Mouse (Mus musculus) heart, postnatal 0 days (tissue): ENCODE data around the gene Mff. TPM values are rescaled to one million over a fixed set of nuclear protein-coding genes. Genes with fewer than 3 reads are reported as not detected.

Experiments
- ATAC-seq: fragments of 200-750 bp; cut with Nextera tagmentation; 2 replicates; pipeline ENCODE4 v1.8.0; 2017; ENCODE audit warnings: low read depth, moderate number of reproducible peaks, moderate library complexity; ENCODE audit not compliant: insufficient read depth
- DNase-seq: peaks from one replicate; pipeline ENCODE4 v3.0.0-alpha.2; 2016; ENCODE audit warnings: low spot score
- H3K27ac ChIP-seq: fragments of 300-500 bp; sonication (generic); 2 replicates; pipeline ENCODE4 v1.5.1; 2014; ENCODE audit warnings: low read depth, mild to moderate bottlenecking
- H3K27me3 ChIP-seq: fragments of 300-500 bp; sonication (generic); 2 replicates; pipeline ENCODE4 v1.6.1; 2014; ENCODE audit warnings: low read length, mixed read lengths; ENCODE audit not compliant: control insufficient read depth, insufficient read depth
- H3K36me3 ChIP-seq: fragments of 300-500 bp; sonication (generic); replicated peaks from 2 replicates; pipeline ENCODE4 v1.6.1; 2014; ENCODE audit warnings: low read length, mixed read lengths; ENCODE audit not compliant: control insufficient read depth, insufficient read depth
- H3K4me1 ChIP-seq: fragments of 300-500 bp; sonication (generic); 2 replicates; pipeline ENCODE4 v1.6.1; 2014; ENCODE audit warnings: antibody characterized with exemption; ENCODE audit not compliant: control insufficient read depth, insufficient read depth
- H3K4me2 ChIP-seq: fragments of 300-500 bp; sonication (generic); 2 replicates; pipeline ENCODE4 v1.6.1; 2014; ENCODE audit warnings: low read depth, mild to moderate bottlenecking, low read length, moderate library complexity
- H3K4me3 ChIP-seq: fragments of 300-500 bp; sonication (generic); 2 replicates; pipeline ENCODE4 v1.5.1; 2014; ENCODE audit warnings: low read depth, low read length
- H3K9ac ChIP-seq: fragments of 300-500 bp; sonication (generic); replicated peaks from 2 replicates; pipeline ENCODE4 v1.6.1; 2014; ENCODE audit warnings: low read depth, low read length, mixed read lengths
- H3K9me3 ChIP-seq: fragments of 300-500 bp; sonication (generic); replicated peaks from 2 replicates; pipeline ENCODE4 v1.6.1; 2016; ENCODE audit warnings: low read length; ENCODE audit not compliant: control insufficient read depth
- CTCF ChIP-seq: IDR thresholded peaks from 2 replicates; pipeline ENCODE4 v1.5.1; 2016; ENCODE audit warnings: antibody characterized with exemption, control low read depth, low read depth
- EP300 ChIP-seq: IDR thresholded peaks from 2 replicates; pipeline ENCODE4 v1.6.1; 2016; ENCODE audit warnings: antibody characterized with exemption, low read depth
- WGBS: fragments of 180-500 bp; shearing (Covaris S2); extraction: QIAGEN DNeasy Blood & Tissue Kit; methylation state at CpG from one replicate; pipeline ENCODE4 v1.1.7; 2014; 5-methylcytosine and 5-hydroxymethylcytosine counted together
- polyA plus RNA-seq: library from polyadenylated mRNA; unstranded; fragments of >200 nt; fragmentation: Nextera tagmentation; extraction: Ambion mirVana; gene quantifications from 2 replicates; pipeline ENCODE4 v1.2.1, GENCODE M21; 2015
- total RNA-seq: library from RNA; depleted of rRNA; stranded (reverse); fragments of >200 nt; gene quantifications from 2 replicates; pipeline ENCODE4 v1.2.3, GENCODE M21; 2014; ENCODE audit warnings: low replicate concordance

Gene Mff
- total and polyA plus RNA-seq, 2 experiments from 2014 or later: 211 to 270 TPM

- Histone ChIP-seq H3K4me2 (no peak overlapping the region), H3K4me3 (no peak overlapping the region), H3K9ac (no peak overlapping the region), H3K9me3 (no peaks in the 10 kb centered on the region), H3K4me1 (no peaks in the 10 kb centered on the region), H3K27ac (no peak overlapping the region), H3K36me3 (no peaks in the 10 kb centered on the region), H3K27me3 (no peaks in the 10 kb centered on the region)
- DNase-seq (no peak), ATAC-seq (no peak)
- WGBS: 49% methylated on average over 6 of the region's 6 CpGs
- TF ChIP-seq CTCF (no peak), EP300 (no peak)
Observed at GRCm38 (mm10) chr1:82785546-82785945, 60.9 kb downstream of the Mff start.

- no peak overlapping the region for H3K4me2 ChIP-seq
- no peaks in the 10 kb centered on the region for H3K27me3 ChIP-seq
- H3K4me3 ChIP-seq: no peak overlapping the region
- H3K36me3 ChIP-seq: no peaks in the 10 kb centered on the region
- H3K4me1 ChIP-seq: no peaks in the 10 kb centered on the region
- ATAC-seq (peak; percentile 97), DNase-seq (peak; percentile 92)
- H3K9ac ChIP-seq: no peak overlapping the region
- no peak overlapping the region for H3K27ac ChIP-seq
- TF ChIP-seq EP300: no peak
- TF ChIP-seq CTCF: peak; percentile 94
- no peaks in the 10 kb centered on the region for H3K9me3 ChIP-seq
- 0% methylated on average over 2 of the region's 2 CpGs for WGBS
Observed at GRCm38 (mm10) chr1:82787414-82787813, 62.7 kb downstream of the Mff start.

GRCm38 (mm10) chr1:82788070-82788469 lies 63.4 kb downstream of the Mff start:
- H3K27ac ChIP-seq: no peak overlapping the region
- H3K9ac ChIP-seq: no peak overlapping the region
- no peaks in the 10 kb centered on the region for H3K4me1 ChIP-seq
- TF ChIP-seq CTCF (no peak), EP300 (no peak)
- no peak for ATAC-seq
- no peak overlapping the region for H3K4me3 ChIP-seq
- no peak for DNase-seq
- H3K9me3 ChIP-seq: no peaks in the 10 kb centered on the region
- no peak overlapping the region for H3K4me2 ChIP-seq
- no peaks in the 10 kb centered on the region for H3K36me3 ChIP-seq
- WGBS: 72% methylated on average over 7 of the region's 7 CpGs
- no peaks in the 10 kb centered on the region for H3K27me3 ChIP-seq

- Histone ChIP-seq H3K4me2 (no peak overlapping the region), H3K9ac (no peak overlapping the region), H3K9me3 (no peaks in the 10 kb centered on the region), H3K36me3 (no peaks in the 10 kb centered on the region), H3K4me1 (no peaks in the 10 kb centered on the region), H3K27me3 (no peaks in the 10 kb centered on the region), H3K4me3 (no peak overlapping the region), H3K27ac (no peak overlapping the region)
- ATAC-seq (no peak), DNase-seq (no peak)
- 65% methylated on average over 11 of the region's 11 CpGs for WGBS
- TF ChIP-seq EP300 (no peak), CTCF (no peak)
Observed at GRCm38 (mm10) chr1:82791105-82791504, 66.4 kb downstream of the Mff start.

- no peak for ATAC-seq
- WGBS: 88% methylated on average over 6 of the region's 6 CpGs
- no peak overlapping the region for H3K9ac ChIP-seq
Observed at GRCm38 (mm10) chr1:82792238-82792637, 67.5 kb downstream of the Mff start.

GRCm38 (mm10) chr1:82793110-82793509 lies 68.4 kb downstream of the Mff start:
- WGBS: 87% methylated on average over 3 of the region's 3 CpGs
- H3K27ac ChIP-seq: no peak overlapping the region
- no peak for DNase-seq

More at GRCm38 (mm10) chr1:82792238-82792637, 67.5 kb downstream of the Mff start:
- no peaks in the 10 kb centered on the region for H3K4me1 ChIP-seq
- no peak overlapping the region for H3K27ac ChIP-seq
- no peak for DNase-seq
- H3K27me3 ChIP-seq: no peaks in the 10 kb centered on the region
- no peak overlapping the region for H3K4me2 ChIP-seq
- H3K4me3 ChIP-seq: no peak overlapping the region
- no peaks in the 10 kb centered on the region for H3K9me3 ChIP-seq
- H3K36me3 ChIP-seq: no peaks in the 10 kb centered on the region
- TF ChIP-seq CTCF (no peak), EP300 (no peak)

More at GRCm38 (mm10) chr1:82793110-82793509, 68.4 kb downstream of the Mff start:
- TF ChIP-seq CTCF: no peak
- no peak for TF ChIP-seq EP300
- Histone ChIP-seq H3K4me3 (no peak overlapping the region), H3K4me1 (no peaks in the 10 kb centered on the region), H3K36me3 (no peaks in the 10 kb centered on the region), H3K9ac (no peak overlapping the region), H3K4me2 (no peak overlapping the region), H3K9me3 (no peaks in the 10 kb centered on the region), H3K27me3 (no peaks in the 10 kb centered on the region)
- ATAC-seq: no peak
